Mouse (Mus musculus): ENCODE results near the gene Pnmt.

Pnmt gene

DNA sequence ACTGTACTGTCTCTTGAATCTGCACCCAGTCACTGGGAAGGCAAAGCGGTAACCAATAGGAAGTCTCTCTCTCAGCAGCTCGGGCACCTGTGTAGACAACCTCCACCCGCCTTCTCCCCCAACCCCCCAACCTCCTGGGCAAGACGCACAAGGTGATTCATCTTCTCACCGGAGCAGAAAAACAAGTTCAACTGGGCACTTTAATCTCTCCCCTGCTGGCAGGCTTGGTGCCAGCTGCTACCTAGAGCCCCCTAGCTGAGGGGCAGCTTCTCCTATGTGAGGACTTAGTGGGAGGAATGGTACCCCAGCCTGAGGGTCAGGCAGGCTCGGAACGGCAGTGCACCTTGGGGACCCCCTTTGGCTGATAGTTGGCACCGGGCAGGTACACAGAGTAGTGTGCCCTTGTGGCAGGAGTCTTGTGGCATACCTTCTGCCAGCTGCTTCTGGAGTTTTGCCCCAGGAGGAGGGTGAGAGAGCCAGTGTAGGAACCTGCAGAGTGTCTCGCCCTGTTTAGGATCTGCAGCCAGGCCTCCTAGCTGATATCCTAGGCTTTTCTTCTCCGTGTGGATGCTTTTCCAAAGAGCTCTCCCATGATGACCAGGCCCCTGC is 32.8 kb downstream of the Pnmt start:
- no peak for DNase-seq

DNA sequence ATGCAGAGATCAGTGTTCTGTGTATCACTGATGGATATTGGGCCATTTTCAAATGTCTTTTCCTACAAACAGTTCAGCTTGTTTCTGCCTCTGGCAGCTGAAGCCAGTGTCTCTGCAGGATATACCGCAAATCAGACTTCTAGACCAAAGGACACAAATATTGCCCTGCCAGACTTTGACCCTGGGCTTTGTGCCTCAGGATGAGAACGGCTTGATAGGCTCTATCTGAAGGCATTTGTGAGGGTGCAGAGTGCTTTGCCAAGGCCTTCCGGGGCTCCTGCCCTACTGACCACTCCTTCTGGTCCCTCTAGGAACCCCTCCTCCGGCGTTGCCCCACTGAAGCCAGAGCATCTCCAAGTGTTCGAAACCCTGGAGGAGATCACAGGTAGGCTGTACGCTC is 40.3 kb downstream of the Pnmt start:
- DNase-seq: no peak

DNA sequence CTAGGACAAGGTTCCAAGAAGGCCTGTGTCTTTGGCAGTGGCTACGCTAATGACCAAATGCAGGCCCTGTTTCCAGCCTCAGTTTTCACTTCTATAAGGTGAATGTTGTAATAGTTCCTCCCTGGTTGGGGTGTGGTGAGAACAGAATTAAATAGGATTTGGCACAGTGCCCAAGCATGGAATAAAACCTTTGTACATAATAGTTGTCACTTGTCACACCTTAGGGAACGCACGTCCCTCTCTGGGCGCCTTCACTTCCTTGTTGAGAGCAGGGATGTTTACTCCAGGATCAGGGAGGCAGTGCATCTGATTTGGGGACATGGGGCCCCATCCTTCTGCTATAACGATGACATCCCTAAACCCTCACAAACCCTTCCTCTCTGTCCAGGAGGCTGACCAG is 42.2 kb downstream of the Pnmt start:
- no peak for DNase-seq

DNA sequence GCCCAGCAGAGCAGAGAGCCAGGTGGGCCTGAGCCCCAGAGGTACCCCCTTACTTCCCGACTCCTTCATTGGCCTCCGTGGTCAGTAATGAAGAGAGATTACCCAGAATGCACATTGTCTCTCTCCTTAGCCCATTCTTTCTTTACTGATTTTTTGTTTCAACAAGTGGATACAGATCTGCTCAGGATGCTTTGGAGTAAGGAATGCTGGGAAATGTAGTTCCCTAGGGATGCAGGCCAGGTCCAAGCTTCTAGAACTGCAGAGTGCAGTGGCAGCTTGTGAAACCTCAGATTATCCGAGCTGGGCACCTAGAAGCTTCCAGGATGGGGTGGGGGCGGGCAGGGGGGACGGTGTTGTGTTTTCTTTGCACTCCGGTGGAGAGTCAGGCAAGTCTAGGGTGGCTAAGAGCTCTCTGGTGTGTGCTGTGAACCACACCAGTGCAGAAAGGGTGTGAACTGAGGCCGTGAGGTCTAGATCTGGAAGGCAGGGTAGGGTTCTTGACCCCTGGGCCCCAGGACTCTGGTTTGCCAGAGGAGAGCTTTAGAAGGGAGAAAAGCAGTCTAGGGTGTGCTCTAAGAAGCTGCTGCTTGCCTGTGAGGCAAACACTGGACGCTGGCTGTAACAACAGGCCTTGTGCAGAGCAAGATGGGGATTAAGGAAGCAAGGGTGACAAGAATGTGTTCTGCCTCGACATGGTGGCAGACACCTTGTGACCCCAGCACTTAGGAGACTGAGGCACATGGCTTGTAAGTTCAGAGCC is 45.7 kb downstream of the Pnmt start:
- DNase-seq: no peak

DNA sequence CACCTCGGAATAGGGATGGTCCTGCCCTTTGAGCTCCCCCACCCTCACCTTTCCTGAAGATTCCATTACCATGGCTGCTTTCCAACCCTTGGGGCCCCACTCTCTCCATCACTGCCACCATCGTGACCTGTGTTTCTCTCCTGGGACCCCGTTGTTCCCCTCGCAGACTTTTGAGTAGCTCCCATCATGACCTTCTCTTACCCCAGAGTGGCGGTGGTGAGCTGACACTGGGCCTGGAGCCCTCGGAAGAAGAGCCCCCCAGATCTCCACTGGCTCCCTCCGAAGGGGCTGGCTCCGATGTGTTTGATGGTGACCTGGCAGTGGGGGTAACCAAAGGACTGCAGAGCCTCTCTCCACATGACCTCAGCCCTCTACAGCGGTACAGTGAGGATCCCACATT is 49.5 kb downstream of the Pnmt start:
- DNase-seq: no peak

DNA sequence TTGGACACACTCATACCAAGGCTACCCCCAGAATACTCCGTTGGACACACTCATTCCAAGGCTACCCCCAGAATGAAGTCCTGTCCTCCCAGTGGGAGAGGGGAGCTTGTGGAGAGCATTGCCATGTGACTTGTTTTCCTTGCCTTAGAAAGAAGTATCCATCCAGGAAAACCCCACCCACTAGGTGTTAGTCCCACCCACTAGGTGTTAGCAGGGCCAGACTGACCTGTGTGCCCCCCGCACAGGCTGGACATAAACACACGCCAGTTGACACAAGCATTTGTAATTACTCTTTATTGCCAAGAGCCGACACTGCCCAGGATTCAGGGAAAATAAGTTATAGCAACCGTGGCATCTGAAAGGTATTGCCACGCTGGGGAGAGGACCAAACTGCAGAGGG is 51.2 kb downstream of the Pnmt start:
- no peak for DNase-seq

All from liver (tissue).